Mouse (Mus musculus) spleen, postnatal 4 days (tissue): ENCODE data around the gene Gm28374.
"Not testable (repeated sequence)": the region's sequence is repeated elsewhere in the genome, so short reads cannot be mapped to it uniquely, and the experiment has no call there.

Experiments used
- DNase-seq, 2 experiments: peaks; one replicate each; pipeline ENCODE4 v3.0.0; 2022; ENCODE audit warnings: low spot score in 2 of 2

Gm28374 gene

DNA sequence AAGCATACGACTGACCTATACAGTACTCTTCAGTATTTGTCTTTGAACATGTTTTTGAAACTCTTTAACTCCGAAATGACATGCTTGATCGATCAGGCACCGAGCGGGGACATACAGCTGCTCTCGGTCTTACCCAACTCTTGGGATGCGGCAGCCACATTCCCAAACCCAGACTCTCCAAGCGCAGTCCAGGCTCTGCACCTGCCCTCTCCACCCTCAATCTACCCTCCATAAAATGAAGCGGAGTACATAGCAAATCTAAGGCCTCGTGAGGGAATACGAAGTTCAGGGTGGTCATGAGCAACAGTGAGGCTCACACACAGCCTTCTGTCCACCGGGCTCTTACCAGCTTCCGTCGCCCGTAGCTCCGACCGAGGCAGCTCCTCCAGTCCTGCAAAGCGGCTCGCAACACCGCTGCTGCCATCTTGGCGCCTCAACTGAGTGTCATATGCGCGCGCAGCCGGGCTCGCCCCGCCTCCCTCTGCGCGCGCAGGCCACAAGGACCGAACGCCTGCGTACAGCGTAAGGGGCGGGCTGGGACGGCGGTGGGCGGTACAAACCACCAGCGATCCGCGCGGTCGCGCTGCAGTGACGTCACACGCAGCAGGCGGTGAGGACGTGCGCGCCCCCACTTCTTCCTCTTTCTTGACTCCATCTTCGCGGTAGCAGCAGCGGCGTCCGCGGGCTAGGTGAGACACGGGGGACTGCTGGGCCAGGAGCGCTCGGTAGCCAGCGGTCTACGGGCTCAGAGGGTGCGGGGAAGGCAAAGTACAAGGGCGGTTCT is 24.6 kb downstream of the Gm28374 start, which contains the start of the genes Mrpl49 and Fau:
TSS of gene Mrpl49 (minus strand) at position 473 of the 784 bp plus-strand sequence.
TSS of gene Fau (plus strand) at position 532 of the 784 bp plus-strand sequence.
- DNase-seq: peak; percentile 99 to 100

GRCm38 (mm10) chr19:6056696-6057095 is 25.4 kb downstream of the Gm28374 start:
- no peak for DNase-seq

- DNase-seq: no peak
These were observed 27.8 kb downstream of the Gm28374 start for GRCm38 (mm10) chr19:6054296-6054695.

- no peak for DNase-seq
These were observed 29.5 kb downstream of the Gm28374 start for GRCm38 (mm10) chr19:6052516-6052915.

DNA sequence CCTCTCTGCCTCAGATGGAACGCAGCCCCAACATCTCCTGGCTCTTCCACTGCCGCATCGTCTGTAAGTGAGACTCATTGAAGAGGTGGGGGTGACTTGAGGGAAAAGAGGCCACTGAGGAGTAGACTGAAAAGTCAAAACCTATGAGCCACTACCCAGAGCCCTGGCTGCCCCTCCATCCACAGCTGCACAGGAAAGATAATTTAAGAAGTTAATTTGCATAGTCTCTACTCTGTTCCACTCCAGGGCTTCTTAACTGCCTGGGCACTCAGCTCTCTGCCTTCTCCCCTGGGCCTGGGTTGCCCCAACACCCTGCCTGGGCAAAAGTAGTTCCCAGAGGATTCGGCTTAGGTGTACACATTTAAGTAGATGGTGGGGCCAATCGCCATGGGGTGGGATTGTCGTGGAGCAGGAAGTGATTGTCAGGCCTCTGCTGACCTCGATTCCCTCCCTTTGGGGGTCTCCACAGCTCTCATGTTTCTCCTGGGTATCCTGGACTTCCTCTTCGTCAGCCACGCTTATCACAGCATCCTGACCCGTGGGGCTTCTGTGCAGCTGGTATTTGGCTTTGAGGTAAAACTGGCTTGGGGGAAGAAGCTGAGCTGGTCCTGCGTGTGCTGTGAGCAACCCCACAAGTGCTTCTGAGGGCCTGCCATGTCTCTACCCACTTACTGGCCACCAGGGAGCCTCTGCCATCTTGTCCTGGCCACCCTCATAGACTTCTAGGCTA is 33.2 kb downstream of the Gm28374 start:
- peak in 1 of 2 experiments; percentile 50 for DNase-seq

DNA sequence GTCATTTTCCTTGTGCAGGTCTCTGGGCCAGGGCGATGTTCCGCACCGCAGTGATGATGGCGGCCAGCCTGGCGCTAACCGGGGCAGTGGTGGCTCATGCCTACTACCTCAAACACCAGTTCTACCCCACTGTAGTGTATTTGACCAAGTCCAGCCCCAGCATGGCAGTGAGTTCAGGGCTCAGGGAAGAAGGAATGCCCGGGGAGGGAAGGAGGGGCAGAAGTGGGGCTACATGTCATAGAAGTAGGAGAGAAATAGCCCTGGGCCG is 34.2 kb downstream of the Gm28374 start:
- peak in 1 of 2 experiments; percentile 67 for DNase-seq

GRCm38 (mm10) chr19:6047154-6047898 is 34.7 kb downstream of the Gm28374 start:
- peak in 1 of 2 experiments; percentile 74 for DNase-seq

DNA sequence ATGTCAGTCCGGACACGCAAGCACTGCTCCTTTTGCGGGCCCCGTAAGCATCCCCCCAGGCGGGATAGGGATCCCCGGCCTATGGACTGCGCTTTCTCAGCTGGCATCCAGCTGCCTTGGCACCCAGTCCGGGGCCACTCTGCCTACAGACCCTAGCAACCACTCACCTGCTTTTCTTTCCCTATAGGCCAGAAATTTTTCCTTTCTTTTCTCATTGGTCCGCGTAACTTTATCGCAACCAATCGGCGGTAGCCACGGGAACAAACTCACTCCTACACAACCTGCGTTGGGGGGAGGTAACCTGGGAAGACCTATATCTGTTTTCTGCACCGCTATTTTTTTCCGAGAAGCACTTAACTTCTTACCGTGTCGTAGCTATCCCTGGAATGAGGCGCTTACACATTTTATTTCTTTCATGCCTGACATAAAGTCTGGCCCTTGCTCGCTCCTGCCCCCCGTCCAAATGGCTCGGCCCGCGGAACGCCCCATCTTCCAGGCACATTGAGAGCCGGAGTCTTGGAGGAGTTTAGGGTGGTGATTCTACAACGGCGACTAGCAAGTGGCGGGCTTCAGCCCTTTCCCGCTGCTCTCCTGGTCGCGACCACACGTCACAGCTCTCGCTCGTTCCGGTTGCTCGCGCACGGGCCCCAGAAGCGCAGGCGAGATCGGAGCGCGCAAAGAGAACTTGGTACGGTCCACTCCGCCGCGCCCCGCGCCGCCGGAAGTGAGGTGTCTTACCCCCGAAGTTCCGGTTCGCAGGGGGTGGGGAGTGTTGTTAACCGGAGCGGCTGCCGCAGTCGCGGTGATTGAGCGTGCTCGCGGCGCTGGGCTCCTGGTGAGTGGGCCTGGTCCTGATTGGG is 35.5 kb downstream of the Gm28374 start, which contains the start of gene Syvn1:
TSS of gene Syvn1 (plus strand) at position 283 of the 860 bp plus-strand sequence.
- DNase-seq: peak; percentile 90 to 95

DNA sequence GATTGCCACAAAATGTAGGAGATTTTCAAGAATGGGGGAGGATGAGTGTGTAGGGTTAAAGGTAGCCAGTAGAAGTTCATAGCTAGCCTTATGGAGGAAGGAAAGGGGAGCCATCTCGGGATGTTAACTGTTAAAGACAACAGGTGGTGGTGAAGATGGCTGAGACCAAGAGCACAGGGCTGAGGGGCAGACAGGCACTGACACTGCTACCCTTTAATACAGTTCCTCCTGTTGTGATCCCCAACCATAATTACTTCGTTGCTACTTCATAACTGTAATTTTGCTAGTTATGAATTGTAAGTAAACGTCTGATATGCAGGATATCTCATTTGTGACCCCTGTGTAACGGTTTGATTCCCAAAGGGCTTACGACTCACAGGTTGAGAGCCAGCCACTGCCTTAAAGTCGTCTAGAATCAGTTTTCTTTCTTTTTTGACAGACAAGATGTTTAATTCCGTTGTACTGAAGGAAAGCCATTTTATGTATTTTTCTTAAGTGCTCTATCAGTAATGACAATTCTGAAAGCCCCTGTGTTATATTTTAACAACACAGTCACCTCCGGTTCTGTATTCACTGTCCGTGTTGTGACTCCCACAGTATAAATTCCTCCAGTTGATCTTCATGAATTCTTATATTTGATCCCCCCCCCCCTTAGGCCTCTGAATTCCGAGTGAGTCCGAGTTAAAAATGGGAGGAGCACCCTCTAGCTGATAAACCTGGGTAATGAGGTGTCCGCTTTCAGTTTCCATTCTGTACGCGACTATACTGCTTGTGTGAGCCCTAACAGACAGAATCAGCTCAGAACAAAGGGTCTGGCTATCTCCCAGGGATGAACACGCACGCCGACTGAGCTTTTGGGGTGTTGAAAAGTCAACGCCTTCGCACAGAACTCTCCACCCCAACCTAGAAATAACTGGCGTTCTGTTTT is 36.4 kb downstream of the Gm28374 start:
- peak in 1 of 2 experiments; percentile 59 for DNase-seq

GRCm38 (mm10) chr19:6044102-6044501 is 38.0 kb downstream of the Gm28374 start:
- DNase-seq: not testable (repeated sequence)

DNA sequence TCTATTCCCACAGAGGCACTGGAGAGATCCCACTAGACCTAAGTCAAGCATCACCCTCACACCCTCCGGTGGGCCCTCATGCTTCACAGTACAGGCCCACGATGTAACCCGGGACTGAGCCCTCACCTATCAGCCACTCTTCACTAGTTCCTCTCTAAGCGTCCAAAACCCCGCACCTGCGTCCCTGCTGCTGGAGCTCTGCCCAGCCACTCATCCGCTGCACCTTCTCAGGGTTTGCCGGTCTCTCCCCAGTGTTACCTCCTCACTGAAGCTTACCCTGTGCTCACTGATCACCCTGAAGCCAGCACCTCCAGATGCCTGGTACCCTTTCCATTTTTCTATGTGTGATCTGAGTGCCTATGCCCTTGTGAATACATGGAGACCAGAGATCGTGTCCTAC is 39.8 kb downstream of the Gm28374 start:
- DNase-seq: peak in 1 of 2 experiments; percentile 58

DNA sequence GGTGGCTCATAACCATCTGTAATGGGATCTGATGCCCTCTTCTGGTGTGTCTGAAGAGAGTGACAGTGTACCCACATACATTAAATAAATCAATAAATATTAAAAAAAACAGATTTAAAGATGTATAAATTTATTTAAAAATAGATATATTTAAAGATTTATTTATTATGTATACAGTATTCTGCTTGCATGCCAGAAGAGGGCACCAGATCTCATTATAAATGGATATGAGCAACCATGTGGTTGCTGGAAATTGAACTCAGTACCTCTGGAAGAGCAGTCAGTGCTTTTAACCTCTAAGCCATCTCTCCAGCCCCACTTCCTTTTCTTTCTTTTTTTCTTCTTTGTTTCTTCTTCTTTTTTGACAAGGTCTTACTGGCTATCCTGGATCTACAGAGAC is 42.1 kb downstream of the Gm28374 start:
- DNase-seq: no peak

- DNase-seq: no peak
These were observed 43.7 kb downstream of the Gm28374 start for GRCm38 (mm10) chr19:6038326-6038725.

GRCm38 (mm10) chr19:6037695-6038094 is 44.4 kb downstream of the Gm28374 start:
- DNase-seq: no peak

GRCm38 (mm10) chr19:6035966-6036585 is 46.0 kb downstream of the Gm28374 start:
- DNase-seq: no peak

DNA sequence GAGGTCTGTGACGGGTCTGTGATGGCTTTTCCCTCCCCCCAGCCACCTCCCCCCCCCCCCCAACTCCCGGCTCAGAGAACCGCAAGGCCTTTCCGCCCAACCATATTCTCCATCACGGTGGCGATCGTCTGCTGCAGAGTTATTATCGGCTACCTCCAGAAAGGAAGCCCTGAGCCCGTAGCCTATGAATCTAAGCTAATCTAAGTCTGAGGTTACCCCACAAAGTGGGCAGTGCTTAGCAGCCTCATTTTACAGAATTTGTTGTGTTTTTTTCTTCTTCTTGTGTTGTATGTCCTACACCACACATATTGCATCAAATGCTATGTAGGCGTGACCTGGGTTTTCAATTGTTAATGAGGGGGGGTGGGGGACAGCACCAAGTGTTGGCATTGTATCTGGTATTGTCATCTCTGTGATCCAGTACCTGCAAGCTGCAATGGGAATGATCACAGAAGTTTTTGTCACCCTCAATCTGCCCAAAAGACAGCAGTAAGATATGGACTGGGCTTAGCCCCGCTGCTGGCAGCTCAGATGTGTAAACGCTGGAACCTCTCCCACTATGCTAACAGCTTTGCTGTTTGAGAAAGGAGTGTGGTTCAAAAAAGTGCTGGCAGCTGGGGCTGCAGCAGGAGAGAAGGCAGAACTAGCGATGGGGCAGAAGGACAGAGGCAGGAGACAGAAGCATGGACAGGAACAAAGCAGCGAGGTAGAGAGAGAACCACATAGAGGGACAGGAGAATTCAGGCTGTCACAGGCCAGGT is 51.4 kb downstream of the Gm28374 start:
- no peak for DNase-seq

- no peak for DNase-seq
These were observed 52.6 kb downstream of the Gm28374 start for GRCm38 (mm10) chr19:6029426-6029825.

DNA sequence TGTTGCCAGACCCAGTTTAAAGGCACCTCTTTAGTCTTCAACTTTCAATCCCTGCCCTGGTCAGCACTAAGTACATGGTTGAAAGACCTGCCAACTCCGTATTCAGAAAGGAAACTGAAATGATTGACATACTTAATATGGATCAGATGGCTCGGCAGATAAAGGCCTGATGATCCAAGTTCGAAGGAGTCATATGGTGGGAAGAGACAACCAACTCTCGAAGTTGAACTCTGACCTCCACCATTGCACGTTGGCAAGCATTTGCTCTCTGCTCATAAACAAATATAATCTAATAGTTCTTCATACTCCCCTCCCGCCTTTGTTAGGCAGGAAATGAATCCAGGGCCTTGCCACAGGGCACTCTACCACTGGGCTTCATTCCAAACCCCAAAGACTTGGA is 53.1 kb downstream of the Gm28374 start:
- no peak for DNase-seq
